8 mouse cellular contexts compared by ENCODE assay signal in genomic region chr13:34154931-34155272, GRCm38 (mm10). TPM values are rescaled to one million over a fixed set of nuclear protein-coding genes. Genes with fewer than 3 reads are reported as not detected.
A peak's percentile ranks its signal among the peaks of the same experiment; 100 is the strongest.
DNase-seq lines count a peak whose midpoint lies in the region; ATAC-seq and TF ChIP-seq lines count a peak whose summit lies in the region.

No protein-coding gene starts in this region.

- ATAC-seq in granulocyte monocyte progenitor cell, adult 5-6 weeks (replicated peaks; ENCODE audit: poor library complexity, severe bottlenecking), result peak; percentile 70
- no peak for ATAC-seq in liver, embryonic 12.5 days

- H3K9ac ChIP-seq in MEL (ENCODE audit: control insufficient read depth, low read depth, low read length, poor library complexity, severe bottlenecking), result peak overlapping the region; percentile 62
- no peak overlapping the region for H3K9ac ChIP-seq in liver, embryonic 12.5 days

- no peaks in the 10 kb centered on the region for H3K79me2 ChIP-seq in MEL (ENCODE audit: control insufficient read depth, insufficient read depth, low read length, poor library complexity)

- 28% methylated on average over 3 of the region's 3 CpGs for WGBS in liver, embryonic 12.5 days (ENCODE audit: insufficient replicate concordance)

- peaks cover 2 to 4% of the 10 kb centered on the region in 2 experiments; a peak in 2 of 4 replicates for H3K4me1 ChIP-seq in MEL (ENCODE audit: control insufficient read depth in 1 of 2, insufficient read depth in 2 of 2, low read length in 2 of 2)
- H3K4me1 ChIP-seq in liver, embryonic 12.5 days, result peaks cover 13% of the 10 kb centered on the region

- H3K4me3 ChIP-seq in MEL (ENCODE audit: control insufficient read depth in 1 of 2, insufficient read depth in 1 of 2, low read depth in 2 of 2, low read length in 2 of 2), result peak overlapping the region; percentile 52 to 54
- H3K4me3 ChIP-seq in liver, embryonic 12.5 days, result no peak overlapping the region

- DNase-seq in A20 (ENCODE audit: low read depth, low spot score) (peak; percentile 81), MEL (ENCODE audit: low read depth, low spot score) (peak; percentile 88)
- peak; percentile 72 to 86 for DNase-seq in cerebellum, postnatal 25 days
- peak; percentile 72 to 82 for DNase-seq in kidney, adult 8-10 months
- peak; percentile 87 for DNase-seq in naive thymus-derived CD4-positive, alpha-beta T cell, adult 2 months (ENCODE audit: low read depth)
- peak; percentile 82 for DNase-seq in thymus, postnatal 14 days

- peak; percentile 59 to 76 (median 59) for TF ChIP-seq CTCF in MEL (IDR thresholded peaks at IDR 0.05 in 2 of 3, conservative IDR thresholded peaks at IDR 0.05 in 1 of 3; ENCODE audit: control insufficient read depth in 1 of 3, insufficient read depth in 1 of 3, low read depth in 2 of 3, low read length in 3 of 3, poor library complexity in 1 of 3, severe bottlenecking in 1 of 3)

- no peak for TF ChIP-seq EP300 in MEL (IDR thresholded peaks at IDR 0.05; ENCODE audit: low read depth in 1 of 2, low read length in 2 of 2)

- no peaks in the 10 kb centered on the region for H3K9me3 ChIP-seq in MEL (replicated peaks; ENCODE audit: insufficient read depth, low read length)
- no peaks in the 10 kb centered on the region for H3K9me3 ChIP-seq in liver, embryonic 12.5 days (replicated peaks)

- H3K36me3 ChIP-seq in MEL (ENCODE audit: control insufficient read depth in 1 of 2, insufficient read depth in 2 of 2, low read length in 2 of 2), result peaks cover 0 to 3% of the 10 kb centered on the region in 2 experiments; a peak in 1 of 4 replicates
- no peaks in the 10 kb centered on the region for H3K36me3 ChIP-seq in liver, embryonic 12.5 days

- peak overlapping the region; percentile 40 for H3K4me2 ChIP-seq in liver, embryonic 12.5 days

- TF ChIP-seq POLR2A in MEL (IDR thresholded peaks at IDR 0.05; ENCODE audit: control insufficient read depth in 1 of 2, insufficient read depth in 1 of 2, low read depth in 1 of 2, low read length in 2 of 2, poor library complexity in 1 of 2), result no peak

- no peaks in the 10 kb centered on the region for H3K27me3 ChIP-seq in MEL (ENCODE audit: control insufficient read depth in 1 of 2, insufficient read depth in 2 of 2, low read length in 2 of 2)
- peaks cover 21% of the 10 kb centered on the region for H3K27me3 ChIP-seq in liver, embryonic 12.5 days (replicated peaks)

- no peak overlapping the region for H3K27ac ChIP-seq in MEL (ENCODE audit: control insufficient read depth, low read depth, low read length)
- no peak overlapping the region for H3K27ac ChIP-seq in liver, embryonic 12.5 days

- TF ChIP-seq RAD21 in MEL (IDR thresholded peaks at IDR 0.05; ENCODE audit: low read depth, low read length), result peak; percentile 63

TF ChIP-seq in MEL, 35 proteins besides CTCF, POLR2A, EP300 and RAD21:
- TF ChIP-seq CHD1 (IDR thresholded peaks at IDR 0.05; ENCODE audit: low read depth, low read length) (no peak), SIN3A (IDR thresholded peaks at IDR 0.05; ENCODE audit: low read length) (peak; percentile 34; the same call in 1 of the 2 replicates), TBP (IDR thresholded peaks at IDR 0.05; ENCODE audit: low read depth, low read length) (0 out of 2 replicates have a peak, but pooled peaks have one; percentile 31), MXI1 (IDR thresholded peaks at IDR 0.05; ENCODE audit: low read depth, low read length) (peak; percentile 19; the same call in 1 of the 2 replicates), ELF1 (IDR thresholded peaks at IDR 0.05; ENCODE audit: low read depth, low read length) (no peak), SMC3 (IDR thresholded peaks at IDR 0.05; ENCODE audit: low read depth, low read length) (peak; percentile 94), POLR2AphosphoS5 (IDR thresholded peaks at IDR 0.05; ENCODE audit: borderline replicate concordance, low read depth, low read length) (no peak), ZC3H11A (IDR thresholded peaks at IDR 0.05; ENCODE audit: low read depth, low read length) (peak; percentile 65)
TF ChIP-seq in MEL: peak in this region for 5.

RNA-seq across cellular contexts. Expression of gene Psmg4, which starts 7.9 kb away (rescaled TPM):
- 146 and 161 TPM in 2 replicates for total RNA-seq in MEL (2012; rRNA removed)
- 100 to 1,000 TPM in 1 of 2 experiments, not detected in 1; 121 TPM for polyA plus RNA-seq in MEL (2012; ENCODE audit: insufficient read depth in 1 of 2, insufficient read length in 2 of 2, low read depth in 1 of 2, low replicate concordance in 2 of 2, missing spikeins in 1 of 2)
- 50.2 and 81.2 TPM in 2 replicates for total RNA-seq in granulocyte monocyte progenitor cell, adult 5-6 weeks (2014; fragmentation: Nextera tagmentation)
- total RNA-seq in granulocyte monocyte progenitor cell, adult 5-6 weeks (2017), result 181 and 240 TPM in 2 replicates
- 55.2 and 60.4 TPM in 2 replicates for polyA plus RNA-seq in liver, embryonic 12.5 days (2016; fragmentation: Nextera tagmentation; extraction: Ambion mirVana)

RNA-seq across cellular contexts. Expression of gene Tubb2b, which starts 24.6 kb away (rescaled TPM):
- total RNA-seq in MEL (2012; rRNA removed), result 1.4 and 2.7 TPM in 2 replicates
- polyA plus RNA-seq in MEL (2012; ENCODE audit: insufficient read depth in 1 of 2, insufficient read length in 2 of 2, low read depth in 1 of 2, low replicate concordance in 2 of 2, missing spikeins in 1 of 2), result 10 to 100 TPM in 1 of 2 experiments, not detected in 1; 10.6 TPM
- total RNA-seq in granulocyte monocyte progenitor cell, adult 5-6 weeks (2014; fragmentation: Nextera tagmentation), result not detected in 2 replicates
- not detected in 2 replicates for total RNA-seq in granulocyte monocyte progenitor cell, adult 5-6 weeks (2017)
- 1.6 and 1.9 TPM in 2 replicates for polyA plus RNA-seq in liver, embryonic 12.5 days (2016; fragmentation: Nextera tagmentation; extraction: Ambion mirVana)
